Mouse (Mus musculus) right cerebral cortex, adult 18-20 months (tissue): ENCODE results near the gene Selenom.
A peak's percentile ranks its signal among the peaks of the same experiment; 100 is the strongest.

Experiments used
- DNase-seq: peaks from one replicate; pipeline ENCODE4 v3.0.0; 2022; ENCODE audit warnings: mixed read lengths

The Selenom gene

GRCm38 (mm10) chr11:3531634-3532033 lies 17.1 kb downstream of the Selenom start:
- DNase-seq = no peak

GRCm38 (mm10) chr11:3532101-3532931 lies 17.8 kb downstream of the Selenom start:
- no peak for DNase-seq

- DNase-seq = no peak
Measured at GRCm38 (mm10) chr11:3533406-3533932, 19.0 kb downstream of the Selenom start.

GRCm38 (mm10) chr11:3534956-3535355 lies 20.5 kb downstream of the Selenom start:
- DNase-seq = peak; percentile 27

- peak; percentile 93 for DNase-seq
Measured at GRCm38 (mm10) chr11:3535406-3535986, 21.0 kb downstream of the Selenom start.

- no peak for DNase-seq
Measured at GRCm38 (mm10) chr11:3536082-3536481, 21.6 kb downstream of the Selenom start.

GRCm38 (mm10) chr11:3536745-3537333 lies 22.4 kb downstream of the Selenom start:
- no peak for DNase-seq

GRCm38 (mm10) chr11:3537711-3538110 lies 23.2 kb downstream of the Selenom start:
- no peak for DNase-seq

GRCm38 (mm10) chr11:3538341-3538740 lies 23.9 kb downstream of the Selenom start:
- no peak for DNase-seq

GRCm38 (mm10) chr11:3539111-3539825 lies 24.8 kb downstream of the Selenom start:
- DNase-seq = peak; percentile 92

- DNase-seq = no peak
Measured at GRCm38 (mm10) chr11:3539826-3540196, 25.3 kb downstream of the Selenom start.

- no peak for DNase-seq
Measured at GRCm38 (mm10) chr11:3540451-3541085, 26.1 kb downstream of the Selenom start, which contains the start of gene Smtn. Gene Smtn (minus strand): TSS chr11:3540612.

GRCm38 (mm10) chr11:3541932-3542331 lies 27.4 kb downstream of the Selenom start:
- no peak for DNase-seq

- DNase-seq = peak; percentile 44
Measured at GRCm38 (mm10) chr11:3543001-3543400, 28.5 kb downstream of the Selenom start.

GRCm38 (mm10) chr11:3544409-3544808 lies 29.9 kb downstream of the Selenom start:
- DNase-seq = no peak

GRCm38 (mm10) chr11:3545531-3546241 lies 31.2 kb downstream of the Selenom start:
- DNase-seq = no peak

- DNase-seq = no peak
Measured at GRCm38 (mm10) chr11:3546242-3546562, 31.7 kb downstream of the Selenom start.

- DNase-seq = no peak
Measured at GRCm38 (mm10) chr11:3547047-3547446, 32.6 kb downstream of the Selenom start.

GRCm38 (mm10) chr11:3547969-3548368 lies 33.5 kb downstream of the Selenom start:
- no peak for DNase-seq

GRCm38 (mm10) chr11:3548564-3549295 lies 34.2 kb downstream of the Selenom start:
- no peak for DNase-seq

- no peak for DNase-seq
Measured at GRCm38 (mm10) chr11:3549791-3550190, 35.3 kb downstream of the Selenom start.
